Mouse (Mus musculus) heart, adult 2 months (tissue): ENCODE results near the gene Ptprq.

Experiments
- CTCF ChIP-seq: fragments of 200-600 bp; IDR thresholded peaks from 2 replicates; pipeline ENCODE4 v1.8.1; 2022; ENCODE audit warnings: antibody characterized with exemption, mild to moderate bottlenecking, moderate library complexity
- POLR2A ChIP-seq: fragments of 200-500 bp; IDR thresholded peaks from 2 replicates; pipeline ENCODE4 v1.6.1; 2011; ENCODE audit warnings: mild to moderate bottlenecking, low read depth, low read length, control low read depth; ENCODE audit not compliant: insufficient read depth

DNA sequence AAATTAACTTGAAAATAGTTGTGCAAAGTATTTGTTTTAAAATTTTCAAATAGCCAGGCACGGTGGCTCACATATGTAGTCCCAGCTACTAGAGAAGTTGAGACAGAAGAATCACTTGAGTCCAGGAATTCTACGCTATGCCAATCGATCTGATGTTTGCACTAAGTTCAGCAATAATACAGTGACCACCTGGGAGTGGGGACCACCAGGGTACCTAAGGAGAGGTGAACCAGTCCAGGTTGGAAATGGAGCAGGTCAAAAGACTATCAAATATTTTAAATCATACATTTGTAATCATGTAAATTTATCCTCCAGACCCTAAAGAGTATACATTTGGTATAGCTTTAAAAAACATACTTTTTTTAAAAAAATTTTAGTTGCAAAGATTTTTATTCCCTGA, 57.9 kb downstream of the Ptprq start:
- TF ChIP-seq CTCF (no peak), POLR2A (no peak)
